Mouse (Mus musculus) small intestine, adult 2 months (tissue): ENCODE results near the gene Dlx4. TPM values are rescaled to one million over a fixed set of nuclear protein-coding genes. Genes with fewer than 3 reads are reported as not detected.

Source experiments
- H3K27ac ChIP-seq: fragments of 200-500 bp; 2 replicates; pipeline ENCODE4 v1.5.1; 2012; ENCODE audit warnings: low read depth, low read length, control low read depth, inconsistent platforms; ENCODE audit not compliant: insufficient read depth
- H3K27me3 ChIP-seq: fragments of 200-500 bp; 2 replicates; pipeline ENCODE4 v1.6.1; 2012; ENCODE audit warnings: mild to moderate bottlenecking, moderate library complexity, low read length, inconsistent platforms; ENCODE audit not compliant: control insufficient read depth, insufficient read depth
- H3K36me3 ChIP-seq: fragments of 200-500 bp; 2 replicates; pipeline ENCODE4 v1.6.1; 2012; ENCODE audit warnings: mild to moderate bottlenecking, low read length, control low read depth, inconsistent platforms; ENCODE audit not compliant: control insufficient read depth, insufficient read depth
- H3K4me1 ChIP-seq: fragments of 200-500 bp; 2 replicates; pipeline ENCODE4 v1.6.1; 2012; ENCODE audit warnings: low read length, inconsistent platforms, mixed read lengths; ENCODE audit not compliant: control insufficient read depth, insufficient read depth, insufficient read length
- H3K4me3 ChIP-seq: fragments of 200-500 bp; 2 replicates; pipeline ENCODE4 v1.5.1; 2012; ENCODE audit warnings: low read depth, mild to moderate bottlenecking, control low read depth, inconsistent platforms, low read length, moderate library complexity
- CTCF ChIP-seq: fragments of 200-500 bp; IDR thresholded peaks from 2 replicates; pipeline ENCODE4 v1.5.1; 2012; ENCODE audit warnings: low read depth, mild to moderate bottlenecking, control low read depth, inconsistent platforms, low read length, moderate library complexity, mixed read lengths; ENCODE audit not compliant: insufficient replicate concordance, insufficient read length; ENCODE audit errors: extremely low read depth
- POLR2A ChIP-seq: fragments of 200-500 bp; IDR thresholded peaks from 2 replicates; pipeline ENCODE4 v1.6.1; 2012; ENCODE audit warnings: low read depth, mild to moderate bottlenecking, control low read depth, inconsistent platforms, low read length, moderate library complexity
- WGBS: fragments of 180-500 bp; shearing (Covaris S2); methylation state at CpG from one replicate; pipeline ENCODE4 v1.1.7; 2018; 5-methylcytosine and 5-hydroxymethylcytosine counted together
- polyA plus RNA-seq: library from polyadenylated mRNA; depleted of rRNA; stranded (reverse); fragments of >200 nt; gene quantifications from 2 replicates; pipeline ENCODE4 v1.2.3, GENCODE M21; 2012

Gene Dlx4
- polyA plus RNA-seq, 1 experiment, result not detected

DNA sequence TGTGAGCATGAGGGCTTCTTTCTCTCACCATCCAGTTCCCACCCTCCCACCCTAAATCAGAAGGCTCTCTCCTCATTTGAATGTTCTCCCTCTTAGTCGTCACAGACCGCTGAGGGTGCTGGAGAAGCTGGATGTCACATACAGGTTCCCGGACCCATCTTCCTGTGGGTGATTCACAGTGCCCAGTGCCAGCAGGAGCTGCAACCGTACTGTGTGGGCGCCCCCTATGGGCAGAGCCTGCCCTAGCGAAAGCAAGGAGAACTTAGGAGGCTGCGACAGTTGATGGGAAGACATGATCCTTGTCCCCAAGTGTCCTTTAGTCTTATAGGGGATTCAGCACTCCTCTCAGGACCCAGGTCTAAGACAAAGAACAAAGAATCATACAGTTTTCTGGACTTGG lies 14.6 kb upstream of the Dlx4 start:
- no peaks in the 10 kb centered on the region for H3K27me3 ChIP-seq
- no peak overlapping the region for H3K4me3 ChIP-seq
- H3K36me3 ChIP-seq, result no peaks in the 10 kb centered on the region
- peak; percentile 45; the same call in 1 of the 2 replicates for TF ChIP-seq CTCF
- TF ChIP-seq POLR2A, result no peak
- WGBS, result 63% methylated on average over 7 of the region's 7 CpGs
- no peak overlapping the region for H3K27ac ChIP-seq
- no peaks in the 10 kb centered on the region for H3K4me1 ChIP-seq

DNA sequence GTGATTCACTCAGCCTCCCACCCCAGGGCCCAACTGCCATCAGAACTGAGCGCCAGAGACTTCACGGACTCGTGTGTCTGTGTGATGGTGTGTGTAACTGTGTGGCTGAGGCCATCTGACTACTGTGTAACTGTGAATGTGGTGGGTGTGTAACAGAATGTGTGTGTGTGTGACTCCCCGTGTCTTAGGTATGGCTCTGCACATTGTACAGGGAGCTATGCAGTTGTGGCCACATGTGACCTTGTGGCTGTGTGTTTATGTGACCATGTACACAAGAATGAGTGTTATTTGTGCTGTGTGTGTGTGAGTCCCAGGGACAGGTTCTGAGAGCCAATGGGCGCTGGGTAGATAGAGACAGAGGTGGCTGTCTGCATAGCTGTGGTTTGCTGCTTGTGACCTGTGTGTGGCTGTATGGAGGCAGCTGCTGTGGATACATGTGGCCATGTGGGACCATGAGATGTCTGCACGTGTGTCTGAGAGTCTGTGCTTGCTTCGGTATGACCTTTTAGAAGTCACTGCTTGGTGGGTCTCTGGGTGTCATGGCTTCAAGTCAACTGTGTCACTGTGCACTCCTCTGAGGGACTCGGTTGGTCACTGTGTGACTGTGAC lies 13.8 kb upstream of the Dlx4 start:
- TF ChIP-seq CTCF, result no peak
- TF ChIP-seq POLR2A, result no peak
- no peaks in the 10 kb centered on the region; the same call in 1 of the 2 replicates for H3K4me1 ChIP-seq
- WGBS, result 78% methylated on average over 8 of the region's 8 CpGs

DNA sequence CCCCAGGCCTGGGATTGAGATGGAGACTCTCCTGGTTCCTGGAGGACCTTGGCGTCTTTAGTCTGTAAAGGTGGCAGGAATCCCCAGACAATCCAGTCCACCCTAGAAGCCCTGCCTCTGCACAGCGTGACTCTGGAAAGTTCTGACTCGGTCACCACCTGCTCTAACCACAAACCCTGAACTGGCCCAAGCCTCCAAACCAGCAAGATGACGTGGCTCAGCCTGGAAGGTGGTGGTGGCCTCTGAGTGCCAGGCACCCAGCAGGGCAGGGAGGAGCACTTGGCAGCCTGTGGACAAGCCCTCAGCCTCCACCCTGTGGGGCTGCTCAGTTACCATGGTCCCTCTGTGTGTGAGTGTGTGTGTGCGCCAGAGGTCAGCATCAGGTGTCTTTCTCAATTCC lies 11.8 kb upstream of the Dlx4 start:
- 75% methylated on average over 5 of the region's 5 CpGs for WGBS
- Histone ChIP-seq H3K27ac (no peak overlapping the region), H3K27me3 (no peaks in the 10 kb centered on the region), H3K4me1 (no peaks in the 10 kb centered on the region; the same call in 1 of the 2 replicates), H3K4me3 (no peak overlapping the region), H3K36me3 (no peaks in the 10 kb centered on the region)
- TF ChIP-seq CTCF (no peak), POLR2A (no peak)

More for the DNA sequence above, 13.8 kb upstream of the Dlx4 start:
- Histone ChIP-seq H3K36me3 (no peaks in the 10 kb centered on the region), H3K4me3 (no peak overlapping the region), H3K27ac (no peak overlapping the region), H3K27me3 (no peaks in the 10 kb centered on the region)

DNA sequence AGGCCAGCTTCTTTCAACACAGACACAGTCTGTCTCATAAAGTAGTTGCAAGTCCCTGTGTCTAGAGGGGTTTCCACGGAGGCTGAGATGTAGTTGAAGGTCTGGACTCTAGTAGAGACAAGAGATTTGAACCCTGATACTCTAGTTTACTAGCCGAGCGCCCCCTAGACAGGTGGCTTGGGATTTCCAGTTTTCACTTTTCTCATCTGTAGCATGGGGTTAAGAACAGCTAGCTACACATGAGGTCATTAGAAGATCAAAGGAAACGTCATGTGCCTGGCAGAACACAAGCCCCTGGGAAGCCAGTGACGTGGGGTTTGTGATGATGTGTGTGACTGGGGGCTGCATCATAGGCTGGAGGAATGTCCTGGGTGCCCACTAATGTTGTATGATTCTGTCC lies 11.3 kb upstream of the Dlx4 start:
- Histone ChIP-seq H3K27me3 (no peaks in the 10 kb centered on the region), H3K36me3 (no peaks in the 10 kb centered on the region), H3K4me1 (no peaks in the 10 kb centered on the region; the same call in 1 of the 2 replicates), H3K27ac (no peak overlapping the region), H3K4me3 (no peak overlapping the region)
- 59% methylated on average over 5 of the region's 5 CpGs for WGBS
- TF ChIP-seq POLR2A, result no peak
- no peak for TF ChIP-seq CTCF

DNA sequence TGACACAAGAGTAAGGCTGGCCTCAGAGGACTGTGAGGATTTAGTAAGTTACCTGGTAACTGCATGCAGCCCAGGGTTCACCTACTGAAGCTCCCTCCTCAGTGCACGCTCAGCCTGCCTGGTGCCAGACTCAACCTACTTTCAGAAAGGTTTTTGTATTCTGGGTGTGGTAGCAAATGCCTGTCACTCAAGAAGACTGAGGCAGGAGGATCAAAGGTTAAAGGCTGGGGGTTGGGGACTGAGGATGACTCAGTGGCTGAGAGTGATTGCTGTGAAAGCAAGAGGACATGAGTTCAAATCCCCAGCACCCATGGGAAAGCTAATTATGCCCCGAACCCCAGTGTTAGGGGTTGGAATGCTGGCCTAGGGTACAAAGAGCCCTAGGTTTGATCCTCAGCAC lies 9.4 kb upstream of the Dlx4 start:
- Histone ChIP-seq H3K27me3 (peaks cover 8% of the 10 kb centered on the region), H3K4me1 (no peaks in the 10 kb centered on the region; the same call in 1 of the 2 replicates), H3K4me3 (no peak overlapping the region), H3K27ac (no peak overlapping the region), H3K36me3 (no peaks in the 10 kb centered on the region)
- 70% methylated on average over 2 of the region's 2 CpGs for WGBS
- TF ChIP-seq POLR2A (no peak), CTCF (no peak)

DNA sequence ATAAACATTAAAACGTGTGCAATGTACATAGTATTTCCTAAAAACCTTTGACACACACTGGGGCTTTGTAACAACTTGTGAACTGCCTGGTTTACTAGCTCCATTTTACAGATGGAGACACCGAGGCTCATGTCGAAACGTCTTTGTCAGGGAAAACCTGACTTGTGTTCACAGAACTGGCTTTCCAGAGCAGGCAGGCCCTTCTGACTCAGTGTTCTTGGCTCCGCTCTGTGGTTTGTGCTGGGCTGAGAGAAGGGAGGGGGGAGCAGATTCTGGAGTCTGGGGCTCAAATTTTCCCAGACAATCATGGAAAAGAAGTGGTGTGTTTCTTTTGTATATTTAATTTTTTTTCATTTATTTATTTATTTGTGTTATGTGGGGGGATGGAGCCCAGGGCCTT lies 7.6 kb upstream of the Dlx4 start:
- H3K27me3 ChIP-seq, result peaks cover 26% of the 10 kb centered on the region
- no peaks in the 10 kb centered on the region; the same call in 1 of the 2 replicates for H3K4me1 ChIP-seq
- WGBS, result 81% methylated on average over 5 of the region's 5 CpGs
- no peak overlapping the region for H3K27ac ChIP-seq
- TF ChIP-seq POLR2A (no peak), CTCF (no peak)
- H3K36me3 ChIP-seq, result no peaks in the 10 kb centered on the region
- no peak overlapping the region for H3K4me3 ChIP-seq

DNA sequence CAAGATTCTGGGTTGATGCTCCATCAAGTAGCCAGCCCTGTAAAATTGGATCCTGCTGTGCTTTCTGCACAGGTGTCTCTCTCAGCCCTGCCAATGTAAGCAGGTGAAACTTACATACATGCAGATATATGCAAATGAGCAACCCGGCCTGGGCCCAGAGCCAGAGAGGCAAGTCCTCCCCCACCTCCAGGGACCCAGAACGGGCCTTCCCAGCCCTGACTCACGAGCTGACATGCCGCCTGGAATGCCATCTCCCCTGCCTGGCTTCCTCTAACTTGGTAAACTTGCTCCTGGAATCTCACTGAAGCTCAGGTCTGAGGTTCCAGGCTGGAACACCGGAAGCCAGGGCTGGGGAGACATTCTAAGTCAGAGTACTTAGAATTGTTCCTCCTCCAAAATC lies 7.1 kb upstream of the Dlx4 start:
- Histone ChIP-seq H3K4me1 (no peaks in the 10 kb centered on the region; the same call in 1 of the 2 replicates), H3K36me3 (no peaks in the 10 kb centered on the region), H3K27me3 (peaks cover 32% of the 10 kb centered on the region), H3K27ac (no peak overlapping the region), H3K4me3 (no peak overlapping the region)
- 56% methylated on average over 5 of the region's 5 CpGs for WGBS
- TF ChIP-seq CTCF, result no peak
- TF ChIP-seq POLR2A, result no peak
